8 mouse cellular contexts compared by ENCODE assay signal in the genomic region with DNA sequence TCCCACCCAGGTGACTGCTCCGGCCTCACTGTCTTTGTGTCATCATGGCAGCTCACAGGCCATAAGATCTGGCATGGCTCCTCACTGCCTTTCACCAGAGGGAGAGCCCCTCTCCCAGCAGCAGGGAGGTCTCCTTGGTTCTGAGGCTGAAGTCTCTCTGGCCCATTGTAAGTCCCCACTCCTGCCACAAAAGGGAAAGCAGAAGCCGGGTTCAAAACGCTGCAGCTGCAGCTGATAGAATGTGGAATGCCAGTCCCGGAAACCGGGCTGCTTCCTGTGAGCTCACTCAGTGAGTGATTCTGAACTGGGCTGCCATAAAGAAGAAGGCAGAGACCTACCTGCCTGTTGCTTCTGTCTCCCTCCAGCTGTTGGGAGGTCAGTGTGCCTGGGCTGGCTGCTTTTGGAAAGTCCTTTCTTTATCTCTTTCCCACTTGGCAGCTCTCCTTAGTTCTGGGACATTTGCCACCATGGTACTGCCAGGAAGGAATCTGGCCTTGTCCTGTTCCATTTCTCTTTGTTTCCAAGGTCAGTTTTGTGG.
A peak's percentile ranks its signal among the peaks of the same experiment; 100 is the strongest.
DNase-seq lines count a peak whose midpoint lies in the region; ATAC-seq and TF ChIP-seq lines count a peak whose summit lies in the region.
"Not testable (repeated sequence)": the region's sequence is repeated elsewhere in the genome, so short reads cannot be mapped to it uniquely, and the experiment has no call there.

No protein-coding gene starts in this region.

- H3K27me3 ChIP-seq in heart, embryonic 14.5 days (ENCODE audit: control insufficient read depth, insufficient read depth, low read length), result not testable (repeated sequence)

- H3K4me1 ChIP-seq in heart, embryonic 14.5 days (ENCODE audit: control insufficient read depth in 2 of 2, insufficient read depth in 2 of 2, low read length in 2 of 2), result not testable (repeated sequence)

- intact Hi-C loops in left cerebral cortex, adult 2 months (cut with DNase I), result loop anchor here (2.0 kb wide), 1 partner anchor 56 kb away; no protein-coding TSS in a partner anchor

- WGBS in heart, embryonic 14.5 days, result 14% methylated on average over 5 of the region's 5 CpGs

- not testable (repeated sequence) for TF ChIP-seq CTCF in left cerebral cortex, adult 2 months (IDR thresholded peaks at IDR 0.05)

- not testable (repeated sequence) for H3K9ac ChIP-seq in heart, embryonic 14.5 days (ENCODE audit: low read length)

- not testable (repeated sequence) for H3K4me2 ChIP-seq in heart, embryonic 14.5 days (ENCODE audit: low read length)

- not testable (repeated sequence) for H3K4me3 ChIP-seq in heart, embryonic 14.5 days (ENCODE audit: control insufficient read depth in 1 of 2, insufficient read depth in 1 of 2, low read depth in 1 of 2, low read length in 2 of 2); left cerebral cortex, adult 2 months

- not testable (repeated sequence) for H3K9me3 ChIP-seq in heart, embryonic 14.5 days (ENCODE audit: control insufficient read depth, low read length)

- H3K27ac ChIP-seq in heart, embryonic 14.5 days (replicated peaks in 1 of 2; ENCODE audit: control insufficient read depth in 1 of 2, insufficient read depth in 1 of 2, low read depth in 2 of 2, low read length in 2 of 2), result peak overlapping the region; percentile 55 to 56; a peak in 3 of 4 replicates
- not testable (repeated sequence) for H3K27ac ChIP-seq in left cerebral cortex, adult 2 months

- peak; percentile 57 for ATAC-seq in frontal cortex, adult (ENCODE audit: low TSS enrichment)
- ATAC-seq in heart, embryonic 14.5 days (ENCODE audit: insufficient number of reproducible peaks, insufficient read depth, low FRiP score, low read depth), result peak; percentile 43; the same call in 1 of the 2 replicates

- not testable (repeated sequence) for H3K36me3 ChIP-seq in heart, embryonic 14.5 days (ENCODE audit: control insufficient read depth, insufficient read depth, low read length)

- DNase-seq in adipocyte (ENCODE audit: low spot score), result peak; percentile 77
- DNase-seq in cerebellum, adult 9-10 months, result peak; percentile 31
- peak; percentile 2 for DNase-seq in kidney, adult 8-10 months
- DNase-seq in left cerebral cortex, adult 2 months (ENCODE audit: extremely low spot score in 1 of 2, low spot score in 2 of 2), result peak; percentile 27 to 40
- peak; percentile 10 for DNase-seq in lung, postnatal 25 days (ENCODE audit: low spot score)
- peak; percentile 62 for DNase-seq in ovary, postnatal 36 days (ENCODE audit: low spot score)

Comparison
In these comparisons a context has a peak if more than half of its experiments do, and no peak if none do; other contexts are left out.
1. DNase-seq: peak in every context shown above with its lines; median percentile 77 in adipocyte; 62 in ovary, postnatal 36 days; 34 in left cerebral cortex, adult 2 months; 31 in cerebellum, adult 9-10 months; 10 in lung, postnatal 25 days; 2 in kidney, adult 8-10 months.